Mouse (Mus musculus): Measurements from ENCODE around the gene Elfn2. TPM values are rescaled to one million over a fixed set of nuclear protein-coding genes. Genes with fewer than 3 reads are reported as not detected.
A peak's percentile ranks its signal among the peaks of the same experiment; 100 is the strongest.

The Elfn2 gene
- total RNA-seq, 2 experiments from 2014 or later = 0.05 to 0.31 TPM

DNA sequence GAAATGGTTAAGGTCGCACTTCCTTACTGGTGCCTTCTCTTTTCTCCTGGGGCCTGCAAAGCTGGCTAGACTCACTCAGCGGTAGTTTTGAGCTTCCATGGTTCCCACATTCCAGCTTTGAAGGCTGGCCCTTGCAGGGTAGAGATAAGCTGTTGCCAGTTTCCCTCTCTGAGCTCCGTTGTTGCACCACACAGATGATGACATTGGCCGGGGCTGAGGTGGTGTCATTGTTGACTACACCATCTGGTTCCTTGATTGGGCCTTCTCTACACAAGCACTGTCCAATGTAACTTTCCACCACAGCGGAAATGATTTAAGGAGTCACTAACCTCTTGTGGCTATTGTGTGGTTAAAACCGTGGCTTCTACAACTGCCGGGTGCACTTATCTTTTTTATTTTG, 2.0 kb upstream of the Elfn2 start:
- no peak for DNase-seq

DNA sequence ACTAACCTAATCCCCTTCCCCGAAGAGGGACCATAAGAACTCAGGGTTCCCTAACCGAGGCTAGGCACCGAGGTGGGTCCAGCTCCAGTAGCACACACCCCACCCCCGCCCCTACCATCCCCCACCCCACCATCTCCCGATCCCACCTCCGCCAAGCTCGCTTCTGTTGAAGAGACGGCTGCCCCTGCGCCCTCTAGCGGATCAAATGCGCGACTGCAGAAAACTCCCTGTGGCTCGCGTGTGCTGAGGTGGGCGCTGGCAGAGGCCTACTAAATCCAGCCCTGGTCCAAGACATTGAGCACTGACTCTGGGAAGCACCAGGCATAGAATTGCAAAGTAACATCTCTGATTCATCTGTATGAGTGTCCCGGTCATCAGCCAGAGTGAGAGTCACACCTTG, 1.5 kb upstream of the Elfn2 start:
- no peak for DNase-seq

DNA sequence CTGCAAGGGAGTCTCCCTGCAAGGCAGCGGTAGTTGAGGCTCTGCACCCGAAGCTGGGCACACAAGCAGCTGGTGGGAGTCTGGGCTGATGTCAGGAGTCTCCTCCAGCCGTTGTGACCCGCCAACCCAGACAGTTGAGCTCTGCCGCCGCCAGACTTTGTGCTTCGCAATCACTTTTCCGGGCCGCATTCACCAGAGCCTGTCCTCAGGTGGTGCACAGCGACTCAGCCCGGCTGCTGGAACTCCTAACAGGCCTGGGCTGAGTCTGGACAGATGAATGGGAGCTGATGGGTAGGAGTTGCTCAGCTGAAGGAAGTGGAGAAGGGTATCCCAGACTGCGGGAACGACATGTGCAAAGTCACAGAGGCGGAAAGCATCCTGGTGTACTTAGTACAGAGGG, 845 bp upstream of the Elfn2 start:
- no peak for DNase-seq

DNA sequence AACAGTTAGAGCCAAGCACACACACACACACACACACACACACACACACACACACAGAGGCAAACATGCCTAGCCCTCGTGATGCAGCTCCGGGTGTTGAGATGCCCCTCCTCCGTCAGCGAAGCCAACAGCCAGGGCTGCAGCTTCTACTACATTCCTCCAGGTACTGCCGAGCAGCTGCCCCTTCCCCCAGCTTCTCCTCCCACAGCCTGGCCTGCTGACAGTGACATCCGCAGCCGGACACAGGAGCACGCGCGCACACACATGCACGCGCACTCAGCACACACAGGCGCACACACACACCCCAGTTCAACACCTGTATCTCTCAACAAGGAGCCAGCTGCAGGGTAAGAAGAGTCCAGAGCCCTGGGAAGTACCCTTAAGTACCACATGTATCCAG, 1.6 kb downstream of the Elfn2 start:
- DNase-seq = no peak

DNA sequence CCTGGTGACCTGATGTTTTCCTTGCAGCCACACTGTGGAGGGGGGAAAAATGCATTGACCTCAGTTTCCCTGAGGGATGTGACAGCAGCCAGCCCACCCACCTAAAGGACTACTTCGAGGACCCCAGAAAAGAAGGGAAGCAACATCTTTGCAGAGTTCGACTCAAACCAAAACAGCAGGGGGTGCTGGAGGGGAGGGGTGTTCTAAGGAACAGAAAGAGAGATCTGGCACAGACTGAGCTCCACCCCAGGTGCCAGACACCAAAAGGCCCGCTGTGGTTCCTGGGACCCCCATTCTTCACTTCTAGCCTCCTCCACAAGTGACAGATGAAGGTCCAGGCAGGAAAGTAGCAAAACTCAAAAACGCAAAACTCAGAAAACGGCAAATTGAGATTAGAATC, 2.7 kb downstream of the Elfn2 start:
- DNase-seq = no peak

DNA sequence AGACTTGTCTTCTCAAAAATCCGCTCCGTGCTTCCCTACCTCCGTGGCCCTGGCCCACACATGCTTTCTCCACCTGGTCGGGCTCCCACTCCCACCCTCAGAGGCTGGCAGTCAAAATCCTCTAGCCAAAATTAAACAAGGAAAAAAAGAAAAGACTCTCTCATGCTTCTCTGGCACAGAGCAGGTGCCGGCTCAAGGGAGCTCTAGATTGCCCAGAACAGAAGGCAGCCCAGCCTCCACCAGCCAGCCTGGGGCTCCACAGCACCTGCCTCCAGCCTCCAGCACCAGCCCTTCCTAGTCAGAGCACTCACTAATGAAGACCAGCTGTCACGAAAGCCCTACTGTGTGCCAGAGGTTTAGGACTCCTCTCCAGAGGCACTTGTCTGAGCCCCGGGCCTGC, 4.8 kb downstream of the Elfn2 start:
- DNase-seq = no peak

DNA sequence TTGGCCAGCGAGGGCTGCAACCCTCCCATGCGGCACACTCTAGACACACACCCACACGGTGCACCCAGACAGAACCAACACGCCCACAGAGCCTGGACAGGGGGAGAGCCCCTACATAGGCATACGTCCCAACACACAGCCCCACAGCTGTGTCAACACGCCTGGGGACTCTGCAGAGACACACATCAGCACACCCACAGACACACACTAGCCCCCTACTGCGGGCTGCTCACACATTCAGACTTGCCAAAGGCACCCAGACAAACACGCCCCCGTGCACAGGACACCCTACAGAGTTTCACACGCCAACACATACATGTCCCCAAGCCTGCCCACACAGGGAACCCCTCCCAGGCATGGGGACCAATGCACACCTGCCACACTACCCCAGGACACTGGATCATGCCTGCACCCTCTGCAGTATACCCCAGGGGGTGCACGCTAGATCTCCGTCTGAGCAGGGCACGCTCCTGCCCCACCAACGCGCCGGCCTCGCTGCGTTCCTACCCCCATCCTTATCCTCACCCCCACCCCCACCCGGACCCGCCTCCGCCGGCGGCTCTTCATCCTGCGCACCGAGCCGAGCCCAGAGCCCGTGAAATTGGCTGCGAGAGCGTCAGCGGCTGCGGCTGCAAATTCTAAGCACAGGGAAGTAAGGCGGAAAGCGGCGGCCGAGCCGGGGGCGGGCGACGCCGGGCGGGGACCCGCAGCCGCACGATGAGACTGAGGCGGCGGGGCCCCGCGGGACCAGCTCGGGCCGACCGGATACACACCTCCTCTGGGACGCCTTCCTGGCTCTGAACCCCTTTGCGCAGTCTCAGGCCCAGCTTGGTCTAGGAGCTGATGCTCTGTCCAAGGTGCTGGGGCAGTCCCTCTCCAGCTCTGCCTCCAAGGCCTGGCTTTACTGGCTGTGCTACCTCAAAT, 6.0 kb downstream of the Elfn2 start:
- DNase-seq = peak; percentile 46

DNA sequence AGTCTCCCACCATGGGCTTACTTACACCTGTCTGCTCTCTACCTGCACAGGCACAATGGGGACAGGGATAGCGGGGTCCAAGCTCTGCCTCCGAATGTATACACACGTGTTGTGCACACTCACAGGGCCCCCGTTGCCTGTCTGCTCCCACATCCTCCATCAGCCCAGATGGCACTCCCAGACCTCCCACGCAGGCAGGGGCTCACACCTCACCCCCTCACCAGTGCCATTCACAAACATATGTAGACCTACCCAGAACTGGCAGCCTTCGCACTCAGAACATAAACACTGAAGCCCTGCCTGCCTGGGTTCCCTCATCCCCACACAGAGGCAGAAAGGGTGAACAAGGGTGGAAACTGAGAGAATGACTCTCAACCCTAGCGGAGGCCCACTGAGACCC, 6.6 kb downstream of the Elfn2 start:
- DNase-seq = no peak

DNA sequence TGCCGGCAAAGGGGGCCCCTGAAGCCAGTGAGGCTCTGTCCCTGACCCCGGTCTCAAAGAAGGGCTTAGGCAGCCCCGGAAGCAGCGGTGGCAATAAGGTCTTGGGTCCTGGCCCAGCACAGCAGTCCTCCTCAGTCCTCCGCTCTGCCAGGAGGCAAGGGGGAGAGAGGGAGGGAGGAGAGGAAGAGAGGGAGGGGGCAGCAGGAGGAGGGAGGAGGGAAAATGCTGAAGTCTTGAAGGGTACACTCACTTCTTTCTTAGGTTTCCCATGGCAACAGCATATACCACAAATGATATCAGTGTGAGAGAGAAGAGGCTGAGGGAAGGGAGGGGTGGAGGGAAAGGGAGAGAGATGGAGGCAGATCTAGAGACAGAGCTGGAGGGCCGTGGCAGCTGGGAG, 7.9 kb downstream of the Elfn2 start:
- DNase-seq = no peak

DNA sequence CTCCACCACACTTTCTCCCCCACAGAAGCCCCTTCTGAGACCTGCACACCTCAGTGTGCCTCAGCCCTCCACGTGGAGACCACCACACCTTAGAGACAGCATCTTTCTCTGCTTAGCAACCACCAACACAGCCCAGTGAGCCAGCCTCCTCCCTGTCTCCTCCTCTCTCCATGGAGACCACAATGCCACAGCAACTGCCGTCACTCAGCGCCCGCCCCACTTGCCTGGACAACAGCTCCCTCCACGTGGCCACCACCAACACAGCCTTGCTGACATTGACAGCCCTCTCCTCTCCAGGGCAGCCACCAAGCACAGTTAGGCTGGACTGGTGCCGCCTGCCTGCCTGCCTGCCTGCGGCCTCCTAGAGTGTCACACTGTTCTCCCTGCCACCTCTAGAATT, 8.8 kb downstream of the Elfn2 start:
- no peak for DNase-seq

DNA sequence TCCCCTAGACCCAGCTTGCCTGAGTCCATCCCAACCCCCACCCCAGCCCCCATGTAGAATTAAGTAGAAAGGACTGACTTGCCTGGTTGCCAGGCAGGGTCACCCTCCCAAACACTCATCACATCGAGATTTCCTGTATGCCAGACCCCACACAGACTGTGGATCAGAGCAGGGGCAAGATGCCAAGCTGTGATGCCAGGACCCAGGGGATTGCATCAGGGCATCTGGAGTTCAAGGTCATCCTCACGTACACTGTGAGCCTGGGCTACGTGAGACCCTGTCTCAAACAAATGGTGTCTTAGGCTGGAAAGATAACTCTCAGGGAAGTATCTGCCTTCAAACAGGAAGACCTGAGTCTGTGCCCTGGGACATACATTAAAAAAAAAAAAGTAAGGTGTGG, 11.9 kb downstream of the Elfn2 start:
- no peak for DNase-seq

DNA sequence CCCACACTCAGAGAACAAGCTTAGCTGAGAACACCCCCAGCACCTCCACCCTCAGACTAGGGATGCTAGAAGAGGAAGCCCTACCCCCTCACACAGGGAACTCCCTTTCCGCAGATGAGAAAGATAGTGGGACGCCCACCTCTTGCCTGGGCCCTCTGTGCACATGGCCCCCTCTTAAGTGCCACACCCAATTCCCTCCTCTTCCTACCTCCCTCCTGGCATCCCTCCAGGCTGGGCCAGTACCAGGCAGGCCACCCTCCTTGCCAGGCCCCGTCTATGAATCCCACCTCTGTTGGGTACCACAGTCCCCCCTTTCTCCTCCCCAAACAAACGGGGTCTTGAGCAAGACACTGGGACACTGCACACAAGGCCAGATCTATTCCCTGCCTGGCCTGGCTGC, 13.7 kb downstream of the Elfn2 start:
- DNase-seq = no peak

DNA sequence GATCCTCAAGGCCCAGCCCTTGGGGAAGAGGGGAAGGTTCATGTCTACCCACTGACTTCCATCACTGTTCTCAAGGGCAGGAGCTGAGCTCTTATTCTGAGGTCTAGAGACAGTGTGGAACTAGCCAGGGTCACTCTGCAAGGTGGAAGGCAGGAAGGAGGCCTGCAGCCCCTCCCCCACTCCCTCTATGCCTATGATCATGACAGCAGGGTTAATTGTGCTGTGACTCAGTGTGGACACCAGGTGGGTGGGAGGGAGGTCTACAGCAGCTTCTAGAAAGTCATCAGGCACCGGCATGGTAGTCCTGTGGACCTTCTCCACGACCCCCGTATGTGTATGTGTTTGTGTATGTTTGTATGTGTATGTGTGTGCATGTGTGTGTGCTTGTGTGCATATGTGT, 14.6 kb downstream of the Elfn2 start:
- DNase-seq = no peak

DNA sequence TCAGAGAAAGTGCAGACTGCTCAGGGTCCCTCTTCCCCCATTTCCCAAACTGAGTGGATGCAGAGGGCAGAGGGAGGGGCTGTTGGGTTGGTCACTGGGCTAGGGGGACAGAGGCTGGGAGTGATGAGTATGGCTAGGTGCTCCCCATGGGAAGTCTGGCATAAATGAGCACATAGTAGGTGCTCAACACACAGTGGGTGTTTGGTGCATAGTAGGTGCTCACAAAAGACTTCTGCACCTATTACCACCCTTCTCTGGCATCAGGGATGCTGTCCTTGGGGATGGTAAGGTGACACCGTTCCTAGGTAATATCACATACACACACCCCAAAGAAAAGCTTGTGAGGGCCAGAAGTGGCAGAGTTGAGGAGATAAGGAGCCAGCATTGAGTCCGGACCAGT, 18.2 kb downstream of the Elfn2 start:
- no peak for DNase-seq

DNA sequence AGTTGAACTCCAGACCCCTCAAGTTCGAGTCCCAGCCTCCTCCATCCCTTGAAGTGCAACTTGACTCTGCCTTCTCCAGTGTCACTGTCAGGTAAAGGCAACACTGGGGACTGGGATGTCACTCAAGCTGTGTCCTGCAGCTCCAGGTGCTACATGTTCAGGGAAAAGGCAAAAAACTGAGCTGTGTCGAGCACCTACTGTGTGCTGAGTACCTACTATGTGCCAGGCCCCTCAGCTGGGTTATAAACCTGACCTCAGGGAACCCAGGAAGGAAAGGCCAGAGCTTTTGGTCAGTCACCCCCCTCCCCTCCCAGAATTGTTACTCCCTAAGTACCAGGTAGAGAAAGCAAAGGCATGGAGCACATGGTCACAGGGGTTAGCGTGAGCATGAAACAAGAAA, 19.1 kb downstream of the Elfn2 start:
- DNase-seq = no peak

DNA sequence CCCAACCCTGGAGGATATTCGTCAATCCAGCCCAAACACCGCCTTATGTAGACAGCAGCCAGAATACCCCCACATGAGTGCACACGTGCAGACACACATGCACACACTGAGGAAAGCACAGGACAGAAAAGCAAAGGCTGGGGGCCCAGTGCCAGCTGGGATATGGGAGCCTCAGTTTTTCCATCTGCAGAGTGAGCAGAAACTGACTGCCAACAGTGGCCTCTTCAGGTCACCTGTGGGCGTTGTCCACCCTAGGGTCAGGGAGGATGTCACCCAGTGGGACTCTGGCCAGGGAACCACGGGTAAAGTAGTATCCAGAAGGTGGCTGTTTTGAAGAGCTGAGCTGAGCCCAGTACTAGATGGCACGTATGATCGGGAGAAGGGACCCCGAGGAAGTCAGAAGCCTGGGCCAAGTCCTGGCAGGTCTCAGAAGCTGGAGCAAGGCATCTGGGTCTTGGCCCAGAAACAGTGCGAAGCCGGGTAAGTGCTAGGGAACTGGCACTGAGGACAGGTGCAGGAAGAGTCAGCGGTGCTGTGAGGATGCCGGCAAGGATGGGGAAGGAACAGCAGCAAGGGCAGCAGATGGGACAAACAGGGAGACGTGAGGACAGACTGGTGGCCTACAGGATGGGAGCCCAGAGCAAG, 20.0 kb downstream of the Elfn2 start:
- no peak for DNase-seq

DNA sequence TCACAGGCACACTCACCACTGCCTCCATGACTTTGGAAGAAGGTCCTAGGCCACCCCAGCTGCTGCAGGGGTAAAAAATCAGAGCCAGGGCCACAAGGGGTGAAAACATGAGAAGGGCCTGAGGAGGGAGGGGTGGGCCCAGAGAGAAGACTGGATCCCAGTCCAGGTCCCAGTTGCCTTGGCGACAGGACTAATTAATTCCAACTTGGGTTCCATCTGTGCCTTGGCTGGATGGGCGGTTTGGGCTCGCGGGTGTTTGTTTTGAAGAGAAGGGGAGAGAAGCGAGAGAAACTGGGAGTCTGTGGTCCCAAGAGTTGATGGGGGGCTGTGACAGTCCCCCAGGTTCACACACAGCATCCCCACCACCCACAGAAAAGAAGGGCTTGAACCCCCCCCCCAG, 20.5 kb downstream of the Elfn2 start:
- no peak for DNase-seq

DNA sequence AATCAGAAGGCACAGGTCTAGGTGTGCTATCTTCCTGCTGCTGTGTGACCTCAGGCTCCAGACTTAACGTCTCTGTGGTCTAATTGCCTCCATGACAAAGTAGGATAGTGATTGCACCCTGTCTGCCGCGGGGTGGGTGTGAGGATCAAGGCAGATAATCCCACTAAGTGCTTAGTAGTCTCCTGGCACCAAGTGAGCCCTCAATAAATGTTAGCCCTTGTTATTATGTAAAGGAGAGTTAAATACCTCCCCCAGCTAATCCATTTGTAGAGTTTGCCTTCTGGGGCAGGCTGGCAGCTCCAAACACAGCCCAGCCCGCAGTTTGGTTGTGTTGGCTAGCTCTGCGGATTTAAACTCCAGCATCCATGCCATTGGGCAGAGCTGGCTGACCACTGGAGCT, 22.8 kb downstream of the Elfn2 start:
- DNase-seq = no peak

DNA sequence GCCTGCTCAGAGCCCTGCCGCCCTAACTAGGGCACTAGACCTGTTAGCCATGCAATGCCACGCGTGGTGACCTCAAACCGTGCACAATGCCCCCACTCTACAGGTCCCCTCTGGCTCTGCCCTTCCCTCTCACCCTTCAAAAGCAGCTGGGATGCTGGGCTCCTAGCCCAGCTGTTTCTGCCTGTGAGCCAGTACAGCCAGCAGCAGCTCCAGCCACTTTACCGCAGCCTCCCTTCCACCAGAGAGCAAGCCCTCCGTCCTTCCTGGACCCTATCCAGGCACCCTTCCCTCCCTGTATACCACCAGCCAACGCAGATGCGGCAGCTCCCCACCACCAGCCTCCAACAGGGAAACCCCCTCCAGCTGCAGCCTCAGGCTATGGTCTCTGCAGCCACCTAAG, 26.1 kb downstream of the Elfn2 start:
- peak; percentile 26 for DNase-seq

DNA sequence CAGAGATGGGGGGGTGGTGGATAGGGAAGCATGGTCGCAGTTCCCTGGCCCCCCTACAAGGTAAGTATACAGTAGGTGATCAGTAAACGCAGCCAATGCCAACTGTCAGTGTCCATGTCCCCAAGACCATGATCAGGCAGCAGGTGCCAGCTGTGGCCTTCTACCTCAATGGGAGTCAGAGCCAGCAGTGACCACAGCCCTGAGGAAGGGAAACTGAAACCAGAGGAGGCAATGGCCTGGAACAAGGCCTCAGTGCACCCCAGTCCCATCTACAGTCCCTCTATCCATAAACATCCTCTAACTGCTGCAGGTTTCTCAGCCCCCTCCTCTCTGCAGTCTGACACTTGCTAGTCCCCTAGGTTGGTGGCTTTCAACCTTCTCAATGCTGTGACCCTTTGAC, 27.9 kb downstream of the Elfn2 start:
- no peak for DNase-seq

DNA sequence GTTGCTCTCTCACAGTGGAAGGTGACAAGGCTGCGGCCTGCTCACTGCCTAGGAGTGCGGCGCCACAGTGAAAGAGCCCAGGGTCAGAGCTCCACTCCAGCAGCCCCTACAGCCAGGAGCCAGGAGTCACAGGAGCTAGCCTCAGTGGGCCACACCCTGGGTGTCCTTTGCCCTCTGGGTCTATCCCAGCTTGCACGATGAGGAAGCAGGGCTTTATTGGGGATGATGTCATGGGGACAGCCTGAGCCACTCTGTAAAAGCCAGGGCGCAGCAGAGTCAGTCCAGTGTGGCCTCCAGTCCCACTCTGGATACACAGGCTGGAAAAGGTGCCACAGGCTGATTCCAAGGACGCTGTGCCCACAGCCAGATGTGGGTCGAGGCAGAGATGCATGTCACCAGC, 31.7 kb downstream of the Elfn2 start:
- no peak for DNase-seq

DNA sequence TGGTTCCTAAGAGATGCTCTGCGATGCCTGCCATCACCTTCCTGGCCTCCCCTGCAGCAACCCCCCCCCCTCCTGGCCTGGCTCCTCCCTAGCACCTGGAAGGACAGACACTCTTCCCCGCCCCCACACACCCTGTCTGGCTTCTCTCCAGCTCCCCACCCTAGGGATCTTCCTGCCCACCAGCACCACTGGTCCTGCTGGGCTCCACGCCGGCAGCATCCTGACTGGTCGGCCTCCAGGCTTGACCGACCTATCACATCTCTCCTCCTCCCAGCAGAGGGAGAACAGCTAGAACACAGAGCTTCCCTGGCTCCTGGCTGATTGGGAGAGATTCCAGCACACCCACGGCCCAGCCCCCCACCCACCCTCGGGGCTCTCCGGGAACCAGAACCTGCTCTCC, 34.5 kb downstream of the Elfn2 start:
- no peak for DNase-seq

DNA sequence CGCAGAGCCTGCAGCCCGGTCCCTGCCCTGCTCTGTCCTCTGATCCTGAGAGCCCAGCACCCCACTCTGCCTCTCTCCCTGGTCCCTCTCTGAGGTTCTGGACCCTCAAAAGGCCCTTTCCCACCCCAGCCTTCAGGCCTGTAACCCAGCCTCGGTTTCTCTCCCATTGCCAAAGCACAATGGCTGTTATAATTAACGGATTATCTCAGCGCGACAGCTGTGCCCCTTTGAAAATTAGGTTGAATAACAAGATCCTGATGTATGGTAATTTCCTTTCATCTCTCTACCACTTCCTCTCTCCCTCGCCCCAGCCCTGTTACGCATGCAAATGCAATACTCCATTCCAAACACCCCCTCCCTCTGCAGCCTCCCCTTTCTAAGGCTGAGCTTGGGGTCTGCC, 35.1 kb downstream of the Elfn2 start:
- DNase-seq = no peak

DNA sequence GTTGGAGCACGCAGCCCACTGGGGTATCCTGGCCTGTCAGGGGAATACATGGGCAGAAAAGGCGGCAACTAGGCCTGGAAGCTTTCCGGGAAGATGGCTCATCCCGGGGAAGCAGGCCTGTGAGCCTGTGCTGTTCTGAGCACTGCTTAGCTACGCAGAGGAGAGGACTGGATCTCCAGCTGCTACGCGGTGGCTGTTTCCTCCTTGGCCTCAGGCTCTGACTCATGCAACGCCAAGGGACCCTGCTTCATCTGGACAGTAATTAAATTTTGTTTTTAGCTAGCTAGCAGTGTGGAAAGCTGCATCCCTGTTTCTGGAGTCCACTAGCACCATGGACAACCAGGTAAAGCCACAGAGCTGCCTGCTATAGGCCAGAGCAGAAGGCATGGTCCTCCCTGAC, 36.8 kb downstream of the Elfn2 start:
- DNase-seq = no peak

Measured in gastrocnemius, postnatal 25 days (tissue).